9 mouse cellular contexts compared by ENCODE assay signal in the genomic region with DNA sequence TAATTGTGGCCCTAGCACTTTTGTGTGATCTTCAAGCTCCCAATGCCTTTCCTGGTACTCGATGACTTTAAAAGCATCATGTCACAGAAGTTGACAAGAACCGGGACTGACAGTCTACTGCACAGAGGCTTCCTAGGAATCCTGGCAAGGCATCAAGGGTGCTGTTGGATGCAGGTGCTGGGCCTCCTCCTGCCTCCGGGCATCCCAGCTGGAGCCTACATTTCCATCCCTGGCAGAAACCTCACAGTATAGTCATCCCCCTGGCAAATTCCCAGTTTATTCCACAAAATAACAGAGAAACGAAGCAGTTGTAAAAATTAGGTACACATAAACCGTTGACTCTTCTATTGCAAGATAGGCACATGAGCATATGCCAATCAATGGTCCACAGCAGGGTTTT.
DNase-seq lines count a peak whose midpoint lies in the region.
"Had no signal": no experiment of that assay in that cellular context is flagged by ENCODE, and none has a peak within 500 bp of the region (broad histone marks: within the 10 kb centered on the region; RNA-seq: fewer than 3 reads in every experiment).

No protein-coding gene starts in this region.

- intact Hi-C loops in left cerebral cortex, postnatal 4 days (cut with DNase I) = no loop called here
- intact Hi-C loops in left cerebral cortex, postnatal 10 days (cut with DNase I) = no loop called here

- DNase-seq in cerebellum, postnatal 14 days = peak; percentile 25 to 44
- no peak for DNase-seq in cerebellum, postnatal 4 days (ENCODE audit: low spot score in 2 of 2)
- DNase-seq in left cerebral cortex, postnatal 4 days = peak; percentile 41
- no peak for DNase-seq in left cerebral cortex, postnatal 10 days (ENCODE audit: extremely low spot score in 1 of 2, low spot score in 2 of 2)
- peak; percentile 72 for DNase-seq in NIH3T3 (ENCODE audit: low read depth)
- DNase-seq in layer of hippocampus, adult 9-10 months (ENCODE audit: low spot score) = peak; percentile 68
- DNase-seq in lung, postnatal 14 days = no peak
- DNase-seq in spleen, postnatal 14 days (ENCODE audit: low spot score in 2 of 2) = no peak
- DNase-seq: thymus, postnatal 14 days had no signal

Comparison
In these comparisons a context has a peak if more than half of its experiments do, and no peak if none do; other contexts are left out.
1. DNase-seq: peak in cerebellum, postnatal 14 days (2 of 2), left cerebral cortex, postnatal 4 days (single experiment), NIH3T3 (single experiment) and layer of hippocampus, adult 9-10 months (single experiment); none in cerebellum, postnatal 4 days (0 of 2), left cerebral cortex, postnatal 10 days (0 of 2), lung, postnatal 14 days (single experiment) and spleen, postnatal 14 days (0 of 2).